Mouse (Mus musculus) heart, postnatal 10 days (tissue): Measurements from ENCODE around the gene Kcnj6. TPM values are rescaled to one million over a fixed set of nuclear protein-coding genes. Genes with fewer than 3 reads are reported as not detected.

ENCODE experiments used
- DNase-seq, 2 experiments: peaks; one replicate each; pipeline ENCODE4 v3.0.0; 2021
- intact Hi-C: fragments of 180-260 bp; cut with DNase I; formaldehyde crosslinking; loops from one replicate; pipeline ENCODE4 v1.15.1; 2025
- microRNA-seq, 2 experiments: library from miRNA; unstranded; fragments of <30 nt; microRNA quantifications; one replicate each; pipeline ENCODE4 v1.2.0; 2022
- total RNA-seq, 2 experiments: library from RNA; stranded (reverse); gene quantifications; 2 replicates each; pipeline ENCODE4 v1.2.3; 2021

Kcnj6 gene
- total RNA-seq, 2 experiments from 2014 or later: not detected

- peak; percentile 87 to 89 for DNase-seq
- intact Hi-C loops: no loop called here
These were observed 273.4 kb downstream of the Kcnj6 start for GRCm38 (mm10) chr16:94724061-94724596.

GRCm38 (mm10) chr16:94722936-94723335 lies 274.6 kb downstream of the Kcnj6 start:
- DNase-seq: peak in 1 of 2 experiments; percentile 43
- intact Hi-C loops: no loop called here

DNA sequence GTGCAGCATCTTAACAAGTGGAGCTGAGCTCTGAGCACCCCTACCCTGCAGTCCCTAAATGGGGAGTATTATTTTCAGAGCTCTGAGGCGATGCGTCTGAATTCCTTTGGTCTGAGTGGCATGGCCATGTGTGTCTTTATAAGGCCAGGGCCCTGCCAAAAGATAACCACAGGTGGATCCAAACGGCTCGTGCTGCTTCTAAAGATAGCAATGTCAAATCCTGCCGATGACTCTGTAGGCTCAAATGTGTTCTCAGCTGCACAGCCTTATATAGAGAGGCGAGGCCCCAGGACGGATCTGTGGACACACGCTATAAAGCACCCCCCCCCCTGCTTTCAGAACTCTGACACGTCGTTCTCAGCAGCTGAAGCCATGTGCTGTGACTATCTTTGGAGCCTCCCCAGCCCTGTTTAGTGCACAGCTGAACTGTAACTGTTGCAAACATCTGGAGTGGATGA lies 275.9 kb downstream of the Kcnj6 start:
- intact Hi-C loops: no loop called here
- peak; percentile 67 to 84 for DNase-seq

- intact Hi-C loops: no loop called here
- peak in 1 of 2 experiments; percentile 25 for DNase-seq
These were observed 276.9 kb downstream of the Kcnj6 start for GRCm38 (mm10) chr16:94720476-94721153.

GRCm38 (mm10) chr16:94719488-94719887 lies 278.0 kb downstream of the Kcnj6 start:
- peak in 1 of 2 experiments; percentile 20 for DNase-seq
- intact Hi-C loops: no loop called here

- DNase-seq: no peak
- intact Hi-C loops: no loop called here
These were observed 278.6 kb downstream of the Kcnj6 start for GRCm38 (mm10) chr16:94718919-94719318.

DNA sequence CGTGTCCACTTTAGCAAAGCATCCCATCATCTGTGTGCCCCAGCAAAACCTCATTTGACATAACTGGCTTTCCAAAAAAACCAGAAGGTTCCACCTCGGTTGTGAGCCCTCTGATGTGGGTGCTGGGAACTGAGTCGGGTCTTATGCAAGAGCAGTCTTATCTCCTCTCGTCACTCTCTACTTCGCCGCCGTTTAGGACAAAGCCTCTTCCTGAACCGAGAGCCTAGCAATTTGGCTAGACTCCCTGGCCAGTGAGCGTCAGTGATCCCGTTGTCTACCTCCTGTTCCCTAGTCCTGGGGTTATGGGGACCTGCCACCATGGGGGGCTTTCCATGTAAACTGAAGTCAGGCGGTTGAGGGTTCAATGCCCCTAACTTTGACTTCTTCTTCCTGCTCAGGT lies 280.4 kb downstream of the Kcnj6 start:
- DNase-seq: no peak
- intact Hi-C loops: no loop called here

DNA sequence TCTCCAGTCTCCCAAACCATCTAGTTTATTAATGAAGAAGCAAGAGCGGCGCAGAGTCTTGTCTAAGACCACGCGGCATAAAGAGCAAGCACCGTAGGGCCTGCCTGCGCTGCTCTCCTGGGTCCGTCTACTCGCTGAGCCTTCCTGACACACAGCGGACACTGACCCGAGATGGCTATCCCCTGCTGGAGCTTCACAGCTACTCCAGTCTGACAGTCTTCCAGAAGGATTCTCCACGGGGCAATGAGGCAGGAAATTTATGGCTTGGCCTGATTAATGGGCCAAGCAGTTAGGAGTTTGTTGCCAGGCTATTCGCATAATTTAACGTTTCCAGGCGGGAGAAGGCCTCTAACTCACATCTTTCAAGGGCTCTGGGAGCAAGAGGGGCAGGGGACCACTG lies 283.0 kb downstream of the Kcnj6 start:
- intact Hi-C loops: loop anchor here (5.0 kb wide), 2 partner anchors 142 to 202 kb away; partner anchors contain the start of gene Dyrk1a

DNA sequence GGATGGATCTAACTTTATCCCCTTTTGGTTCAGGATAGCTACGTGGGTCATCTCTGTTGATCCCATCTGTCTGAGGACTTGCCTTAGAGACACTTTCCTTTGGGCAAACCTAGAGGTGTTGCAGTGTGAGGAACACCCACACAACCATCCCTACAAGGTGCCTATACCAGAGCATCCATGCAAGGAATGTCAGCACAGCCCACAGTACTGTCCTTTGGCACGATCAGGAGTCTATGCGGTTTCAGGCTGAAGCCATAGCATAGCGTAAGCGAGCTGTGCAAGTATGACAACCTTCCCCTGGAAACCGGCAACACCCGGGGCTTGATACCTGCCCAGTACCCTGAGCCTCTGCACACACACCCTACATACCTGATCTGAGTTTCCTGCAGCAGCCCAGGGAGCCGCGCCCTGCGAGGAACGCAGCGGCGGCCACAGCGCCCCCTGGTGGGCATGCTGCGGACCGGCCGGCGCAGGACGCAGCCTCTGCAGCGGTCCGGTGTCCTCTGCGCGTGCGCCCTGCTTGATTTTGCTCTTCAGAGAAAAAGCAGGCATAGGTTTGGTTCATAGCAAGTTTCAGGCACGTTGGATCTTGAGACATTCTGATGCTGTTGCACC lies 283.9 kb downstream of the Kcnj6 start:
- intact Hi-C loops: loop anchor here (5.0 kb wide), 2 partner anchors 141 to 201 kb away; partner anchors contain the start of gene Dyrk1a

More for the DNA sequence above, 283.0 kb downstream of the Kcnj6 start:
- no peak for DNase-seq

DNA sequence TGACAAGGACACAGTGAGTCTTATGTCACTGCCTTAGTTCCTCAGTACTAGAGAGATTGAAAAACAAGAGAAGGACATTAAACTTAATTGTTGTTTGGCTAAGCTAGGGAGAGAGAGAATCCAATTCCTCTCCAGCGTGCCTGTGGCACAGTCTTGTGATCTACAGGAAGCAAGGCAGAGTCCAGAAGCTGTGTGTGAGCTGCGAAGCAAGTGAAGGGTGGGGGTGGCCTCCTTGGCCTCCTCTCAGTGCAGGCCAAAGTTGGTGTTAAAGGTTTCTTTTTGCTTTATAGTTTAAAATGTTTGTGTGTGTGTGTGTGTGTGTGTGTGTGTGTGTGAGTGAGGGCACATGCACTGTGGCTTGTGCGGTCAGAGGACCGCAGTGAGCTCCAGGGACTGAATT lies 295.5 kb downstream of the Kcnj6 start:
- intact Hi-C loops: loop anchor here (10.0 kb wide), 1 partner anchor 417 kb away; no protein-coding TSS in a partner anchor

More for the DNA sequence above, 283.9 kb downstream of the Kcnj6 start:
- DNase-seq: peak; percentile 85 to 88

DNA sequence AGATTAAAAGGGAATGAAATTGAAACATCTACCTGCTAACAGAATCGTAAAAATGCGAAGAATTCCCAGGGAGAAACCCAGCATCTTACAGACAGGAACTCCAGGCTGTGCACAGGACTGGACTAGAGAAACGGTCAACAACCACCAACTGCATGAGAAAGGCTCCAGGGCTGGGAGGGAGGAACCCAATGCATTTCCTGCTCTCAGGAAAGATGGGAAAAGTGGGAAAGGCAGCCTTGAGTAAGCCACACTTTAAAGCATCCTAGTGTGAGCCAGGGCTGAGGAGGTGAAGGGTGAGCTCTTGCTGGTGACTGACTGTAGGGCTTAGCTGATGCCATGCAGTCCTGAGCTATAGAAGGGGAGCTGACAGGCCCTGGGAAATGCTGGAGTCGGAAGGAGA lies 296.4 kb downstream of the Kcnj6 start:
- DNase-seq: no peak
- intact Hi-C loops: loop anchor here (10.0 kb wide), 1 partner anchor 416 kb away; no protein-coding TSS in a partner anchor

More for the DNA sequence above, 295.5 kb downstream of the Kcnj6 start:
- no peak for DNase-seq

Small RNA genes within 50 kb of the gene (microRNA-seq; reads per million reads assigned to microRNA genes)
- gene Gm22745: 0 reads per million in 2 experiments
